Mouse (Mus musculus) stomach, embryonic 14.5 days (tissue): ENCODE measurements at regions not wholly inside any gene's neighbourhood (a gene's known extent, or its start where the extent isn't known, plus 50 kb on each side); places are given as distances from the start of the nearest gene placed in this dataset.
A peak's percentile ranks its signal among the peaks of the same experiment; 100 is the strongest.

Source experiments
- ATAC-seq: fragments of 200-750 bp; cut with Nextera tagmentation; 2 replicates; pipeline ENCODE4 v1.8.0; 2017; ENCODE audit warnings: low read depth, moderate TSS enrichment; ENCODE audit not compliant: insufficient number of reproducible peaks, insufficient read depth, low FRiP score
- H3K27ac ChIP-seq: fragments of 300-500 bp; sonication (generic); 2 replicates; pipeline ENCODE4 v1.5.1; 2014; ENCODE audit warnings: mild to moderate bottlenecking, low read length, moderate library complexity, mixed read lengths
- H3K27me3 ChIP-seq: fragments of 300-500 bp; sonication (generic); 2 replicates; pipeline ENCODE4 v1.6.1; 2014; ENCODE audit warnings: low read length, control low read depth, mixed read lengths; ENCODE audit not compliant: control insufficient read depth, insufficient read depth
- H3K36me3 ChIP-seq: fragments of 300-500 bp; sonication (generic); 2 replicates; pipeline ENCODE4 v1.6.1; 2014; ENCODE audit warnings: mild to moderate bottlenecking, control low read depth, low read length, moderate library complexity, mixed read lengths; ENCODE audit not compliant: control insufficient read depth, insufficient read depth
- H3K4me1 ChIP-seq: fragments of 300-500 bp; sonication (generic); 2 replicates; pipeline ENCODE4 v1.6.1; 2014; ENCODE audit warnings: low read length, control low read depth, mixed read lengths; ENCODE audit not compliant: control insufficient read depth, insufficient read depth
- H3K4me2 ChIP-seq: fragments of 300-500 bp; sonication (generic); replicated peaks from 2 replicates; pipeline ENCODE4 v1.6.1; 2014; ENCODE audit warnings: low read depth, low read length, control low read depth
- H3K4me3 ChIP-seq: fragments of 300-500 bp; sonication (generic); 2 replicates; pipeline ENCODE4 v1.5.1; 2014; ENCODE audit warnings: low read depth, low read length, control low read depth
- H3K9ac ChIP-seq: fragments of 300-500 bp; sonication (generic); replicated peaks from 2 replicates; pipeline ENCODE4 v1.6.1; 2014; ENCODE audit warnings: low read depth, mild to moderate bottlenecking, control low read depth, low read length, moderate library complexity, mixed read lengths
- H3K9me3 ChIP-seq: fragments of 300-500 bp; sonication (generic); 2 replicates; pipeline ENCODE4 v1.6.1; 2016; ENCODE audit warnings: low read depth, low read length, control low read depth; ENCODE audit not compliant: control insufficient read depth
- WGBS: fragments of 180-500 bp; shearing (Covaris S2); extraction: QIAGEN DNeasy Blood & Tissue Kit; methylation state at CpG from one replicate; pipeline ENCODE4 v1.1.7; 2014; 5-methylcytosine and 5-hydroxymethylcytosine counted together

DNA sequence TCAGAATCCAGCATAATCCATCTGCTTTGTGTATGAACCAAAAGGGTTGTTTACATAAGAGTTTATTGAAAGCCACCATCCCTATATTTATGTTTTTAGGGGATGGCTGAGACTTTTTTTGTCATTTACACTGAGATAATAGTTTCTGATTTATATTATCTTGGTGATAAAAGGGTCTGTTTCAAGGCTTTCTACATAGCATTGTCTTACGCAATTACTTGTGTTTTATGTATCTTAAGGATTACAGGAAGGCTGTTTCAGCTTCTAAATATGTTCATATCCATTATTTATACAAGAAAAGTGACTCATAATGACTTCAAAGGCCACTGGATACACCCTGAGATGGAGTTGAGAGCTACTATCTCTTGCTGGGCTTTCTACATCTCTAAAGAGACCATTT, 399.3 kb upstream of the Akr1e1 start:
- WGBS: 83% methylated on average over 1 of the region's 1 CpGs
- no peak for ATAC-seq
- H3K4me2 ChIP-seq: no peak overlapping the region
- H3K36me3 ChIP-seq: no peaks in the 10 kb centered on the region
- no peaks in the 10 kb centered on the region for H3K4me1 ChIP-seq
- no peak overlapping the region for H3K27ac ChIP-seq
- no peak overlapping the region for H3K9ac ChIP-seq
- no peaks in the 10 kb centered on the region for H3K9me3 ChIP-seq
- no peaks in the 10 kb centered on the region for H3K27me3 ChIP-seq
- no peak overlapping the region for H3K4me3 ChIP-seq

DNA sequence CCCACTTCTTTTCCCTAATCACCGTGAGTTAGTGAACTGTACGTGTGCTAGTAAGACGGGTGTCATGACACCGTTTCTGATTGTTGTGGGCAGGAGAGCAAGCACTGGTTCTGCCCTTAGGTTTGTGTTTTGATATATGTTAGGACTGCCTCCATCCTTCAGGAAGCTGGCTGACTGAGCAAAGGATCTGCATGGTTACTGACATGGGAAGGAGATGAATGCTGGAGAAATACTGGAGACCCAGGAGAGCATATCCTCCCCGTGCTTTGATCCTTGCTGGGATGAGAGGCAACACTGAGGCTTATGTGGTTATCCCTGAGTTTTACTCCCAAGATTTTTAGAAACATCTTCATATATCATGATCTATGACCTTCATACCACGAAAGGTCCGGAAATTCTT, 413.5 kb upstream of the Akr1e1 start:
- WGBS: 90% methylated on average over 7 of the region's 7 CpGs
- H3K27me3 ChIP-seq: no peaks in the 10 kb centered on the region
- no peak for ATAC-seq
- no peak overlapping the region for H3K4me3 ChIP-seq
- no peak overlapping the region for H3K4me2 ChIP-seq
- no peaks in the 10 kb centered on the region for H3K4me1 ChIP-seq
- H3K9ac ChIP-seq: no peak overlapping the region
- H3K36me3 ChIP-seq: no peaks in the 10 kb centered on the region
- H3K9me3 ChIP-seq: no peaks in the 10 kb centered on the region
- H3K27ac ChIP-seq: no peak overlapping the region

DNA sequence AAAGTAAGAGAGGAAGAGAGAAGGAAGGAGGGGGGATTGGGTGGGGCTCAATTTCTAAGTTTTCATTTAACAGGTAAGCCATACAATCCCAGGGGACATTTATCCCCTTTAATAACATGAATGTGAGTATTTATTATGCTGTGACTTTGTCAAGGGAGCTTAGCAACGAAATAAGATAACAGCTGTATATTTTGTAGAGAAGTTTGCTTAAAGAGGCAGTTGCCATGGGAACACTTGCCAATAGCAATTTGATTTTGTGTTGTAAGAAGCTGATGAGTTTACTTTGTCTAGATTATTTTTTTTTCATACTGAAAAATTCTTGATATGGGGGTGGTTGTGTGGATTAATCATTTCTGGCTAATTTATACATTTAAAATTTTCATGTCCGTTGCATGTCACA, 450.9 kb upstream of the Akr1e1 start:
- 69% methylated on average over 2 of the region's 2 CpGs for WGBS
- no peaks in the 10 kb centered on the region for H3K9me3 ChIP-seq
- H3K4me3 ChIP-seq: no peak overlapping the region
- H3K9ac ChIP-seq: no peak overlapping the region
- no peak overlapping the region for H3K4me2 ChIP-seq
- no peaks in the 10 kb centered on the region for H3K27me3 ChIP-seq
- no peak overlapping the region for H3K27ac ChIP-seq
- ATAC-seq: no peak
- no peaks in the 10 kb centered on the region for H3K4me1 ChIP-seq
- H3K36me3 ChIP-seq: no peaks in the 10 kb centered on the region

DNA sequence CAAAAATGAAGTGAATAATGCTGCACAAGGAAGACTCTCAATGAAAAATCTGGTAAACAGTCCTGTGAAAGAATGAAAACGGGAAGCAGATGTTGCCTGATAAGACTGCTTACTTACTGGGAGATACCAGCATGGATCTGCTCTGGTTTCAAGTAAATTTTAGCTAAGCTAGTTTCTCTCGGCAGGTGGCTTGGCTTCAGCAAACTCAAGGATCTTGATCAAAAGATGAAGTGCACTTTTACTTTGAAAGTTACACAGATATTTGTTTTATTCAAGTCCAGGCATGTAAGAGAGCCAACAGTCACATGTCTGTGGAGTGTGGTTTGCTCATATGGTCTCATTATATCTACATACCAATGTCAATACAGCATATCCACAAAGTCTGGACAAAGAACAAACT, 451.5 kb upstream of the Akr1e1 start:
- H3K4me2 ChIP-seq: no peak overlapping the region
- H3K4me1 ChIP-seq: no peaks in the 10 kb centered on the region
- H3K36me3 ChIP-seq: no peaks in the 10 kb centered on the region
- peak; percentile 53; the same call in 1 of the 2 replicates for ATAC-seq
- no peak overlapping the region for H3K27ac ChIP-seq
- 22% methylated on average over 2 of the region's 2 CpGs for WGBS
- no peak overlapping the region for H3K4me3 ChIP-seq
- no peaks in the 10 kb centered on the region for H3K27me3 ChIP-seq
- no peaks in the 10 kb centered on the region for H3K9me3 ChIP-seq
- H3K9ac ChIP-seq: no peak overlapping the region

DNA sequence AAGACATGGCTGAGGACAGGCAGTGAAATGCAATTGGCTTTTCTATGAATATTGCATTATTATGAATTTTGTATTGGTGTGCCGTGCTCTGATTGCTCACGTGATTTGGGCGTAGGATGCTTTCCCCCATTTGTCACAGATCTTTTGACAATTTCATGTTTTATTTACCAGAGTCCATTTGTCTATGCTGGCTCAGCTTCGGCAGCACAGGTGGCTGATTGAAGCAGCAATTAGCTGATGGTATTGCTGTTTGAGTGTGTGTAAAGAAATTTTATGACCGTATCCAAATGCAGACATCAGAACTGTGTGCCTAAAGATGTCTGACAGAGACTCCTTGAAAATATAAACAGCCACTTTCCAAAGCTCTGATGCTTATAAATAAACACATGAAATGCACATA, 498.5 kb upstream of the Akr1e1 start:
- no peak overlapping the region for H3K27ac ChIP-seq
- H3K4me1 ChIP-seq: no peaks in the 10 kb centered on the region
- no peaks in the 10 kb centered on the region for H3K36me3 ChIP-seq
- H3K9ac ChIP-seq: no peak overlapping the region
- no peaks in the 10 kb centered on the region for H3K9me3 ChIP-seq
- H3K4me3 ChIP-seq: no peak overlapping the region
- no peak for ATAC-seq
- no peaks in the 10 kb centered on the region for H3K27me3 ChIP-seq
- H3K4me2 ChIP-seq: no peak overlapping the region
- WGBS: 75% methylated on average over 5 of the region's 5 CpGs

DNA sequence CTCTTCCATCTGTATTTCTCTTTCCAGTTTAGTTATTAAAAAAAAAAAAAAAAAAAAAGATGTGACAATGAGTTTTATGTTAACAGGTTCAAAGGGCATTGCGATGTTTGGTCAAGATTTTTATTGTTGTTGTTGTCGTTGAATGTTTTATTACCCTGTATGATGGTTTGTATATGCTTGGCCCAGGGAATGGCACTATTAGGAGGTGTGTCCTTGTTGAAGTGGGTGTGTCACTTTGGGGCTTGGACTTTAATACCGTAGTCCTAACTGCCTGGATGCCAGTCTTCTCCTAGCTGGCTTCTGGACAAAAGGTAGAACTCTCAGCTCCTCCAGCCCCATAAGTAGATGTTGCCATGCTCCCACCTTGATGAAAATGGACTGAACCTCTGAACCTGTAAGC, 545.9 kb upstream of the Akr1e1 start:
- WGBS: 82% methylated on average over 3 of the region's 3 CpGs
- Histone ChIP-seq H3K9me3 (no peaks in the 10 kb centered on the region), H3K4me3 (no peak overlapping the region), H3K36me3 (no peaks in the 10 kb centered on the region), H3K9ac (no peak overlapping the region), H3K27ac (no peak overlapping the region), H3K4me2 (no peak overlapping the region), H3K4me1 (no peaks in the 10 kb centered on the region), H3K27me3 (no peaks in the 10 kb centered on the region)
- no peak for ATAC-seq

DNA sequence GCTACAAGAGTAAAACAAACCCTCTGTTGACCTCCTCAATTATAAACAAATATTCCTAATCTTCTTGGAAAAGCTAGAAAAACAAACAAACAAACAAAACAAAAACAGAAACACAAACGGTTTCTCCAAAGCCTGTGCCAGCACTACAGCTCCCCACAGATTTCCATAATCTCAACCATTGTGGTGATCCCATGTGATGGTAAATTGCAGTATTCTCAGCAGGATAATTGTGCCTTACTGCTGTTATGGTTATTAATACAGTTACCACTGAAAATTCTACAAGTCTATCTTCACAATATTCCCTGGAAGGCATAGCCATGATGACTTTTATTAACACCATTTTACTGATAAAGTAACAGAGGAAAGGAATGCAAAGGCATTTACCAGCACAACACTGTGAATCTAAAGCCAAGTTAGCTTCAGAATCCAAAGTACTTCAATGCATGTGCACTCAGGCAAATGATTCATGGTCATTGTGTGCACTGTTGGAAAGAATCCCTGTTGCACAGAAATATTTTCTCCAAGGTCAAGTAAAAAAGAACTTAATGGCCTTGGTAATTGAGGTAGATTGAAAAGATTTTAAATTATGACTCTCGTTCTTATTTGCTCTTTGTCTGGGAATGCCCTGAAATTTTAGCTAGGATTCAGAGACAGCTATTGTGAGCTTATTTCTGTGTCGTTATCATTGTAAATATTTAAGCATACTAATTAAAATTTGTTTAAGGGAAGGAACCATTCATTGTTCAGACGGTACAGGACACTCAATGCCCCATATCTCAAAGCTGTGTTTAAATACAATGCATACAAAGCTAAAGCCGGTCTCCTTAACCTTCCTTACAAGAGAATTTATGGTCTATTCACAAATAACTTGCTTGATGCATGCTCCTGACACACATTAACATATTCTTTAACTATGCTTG, 551.1 kb upstream of the Akr1e1 start:
- Histone ChIP-seq H3K36me3 (no peaks in the 10 kb centered on the region), H3K4me3 (no peak overlapping the region), H3K4me2 (no peak overlapping the region), H3K9ac (no peak overlapping the region), H3K27ac (no peak overlapping the region), H3K9me3 (no peaks in the 10 kb centered on the region), H3K27me3 (no peaks in the 10 kb centered on the region), H3K4me1 (no peaks in the 10 kb centered on the region)
- 50% methylated on average over 5 of the region's 5 CpGs for WGBS
- no peak for ATAC-seq

DNA sequence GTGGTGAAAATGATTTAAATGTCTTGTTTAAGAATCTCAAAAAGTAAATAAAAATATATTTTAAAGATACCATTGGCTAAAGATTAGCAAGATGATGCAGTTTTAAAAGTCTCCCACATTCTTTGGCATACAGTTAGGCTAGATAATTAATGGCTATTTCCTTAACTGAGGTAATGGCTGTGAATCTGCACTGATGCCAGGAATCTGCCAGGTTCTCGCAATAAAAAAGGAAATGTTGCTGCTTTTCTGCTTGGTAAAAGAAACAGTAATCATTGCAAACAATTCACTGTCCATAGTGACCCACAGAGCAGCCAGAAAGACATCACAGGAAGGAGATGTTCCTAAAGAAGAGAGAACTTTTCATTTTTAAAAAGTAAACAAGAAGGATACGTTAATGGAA, 557.7 kb upstream of the Akr1e1 start:
- Histone ChIP-seq H3K9me3 (no peaks in the 10 kb centered on the region), H3K9ac (no peak overlapping the region), H3K4me1 (no peaks in the 10 kb centered on the region), H3K4me2 (no peak overlapping the region), H3K36me3 (no peaks in the 10 kb centered on the region), H3K27ac (no peak overlapping the region), H3K27me3 (no peaks in the 10 kb centered on the region), H3K4me3 (no peak overlapping the region)
- ATAC-seq: no peak
- WGBS: 60% methylated on average over 2 of the region's 2 CpGs

DNA sequence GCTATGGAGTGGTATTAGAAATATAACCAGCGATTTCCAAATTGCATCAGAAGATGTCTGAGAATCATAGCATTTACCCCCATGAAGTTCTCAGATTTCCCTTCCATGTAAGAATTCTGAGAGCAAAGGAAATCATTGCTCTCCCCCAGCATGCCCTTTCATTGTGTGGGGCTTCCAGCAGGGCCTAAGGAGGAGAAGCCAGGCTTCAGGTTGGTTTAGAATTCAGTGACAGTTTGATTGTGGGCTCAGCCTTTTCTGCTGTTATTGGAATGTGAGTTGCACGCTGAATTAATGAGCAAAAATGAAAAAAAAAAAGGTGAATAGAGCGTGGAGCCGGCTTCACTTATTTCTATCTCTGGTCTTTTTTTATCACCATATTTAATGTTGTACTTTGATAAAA, 570.0 kb upstream of the Akr1e1 start:
- ATAC-seq: no peak
- Histone ChIP-seq H3K27ac (no peak overlapping the region), H3K4me1 (no peaks in the 10 kb centered on the region), H3K27me3 (no peaks in the 10 kb centered on the region), H3K9me3 (no peaks in the 10 kb centered on the region), H3K36me3 (no peaks in the 10 kb centered on the region), H3K4me2 (no peak overlapping the region), H3K4me3 (no peak overlapping the region), H3K9ac (no peak overlapping the region)
- WGBS: 80% methylated on average over 4 of the region's 4 CpGs
